Mouse (Mus musculus) cerebellum, adult 9-11 months (tissue): Measurements from ENCODE around the gene Ubl7.
A peak's percentile ranks its signal among the peaks of the same experiment; 100 is the strongest.

Source experiments
- DNase-seq: peaks from one replicate; pipeline ENCODE4 v3.0.0; 2022

Ubl7 gene

GRCm38 (mm10) chr9:57948333-57948931 is 37.7 kb downstream of the Ubl7 start:
- peak; percentile 60 for DNase-seq

- DNase-seq: peak; percentile 57
Observed at GRCm38 (mm10) chr9:57949102-57949704, 38.4 kb downstream of the Ubl7 start.

GRCm38 (mm10) chr9:57949879-57950278 is 39.1 kb downstream of the Ubl7 start:
- no peak for DNase-seq

GRCm38 (mm10) chr9:57950519-57950918 is 39.7 kb downstream of the Ubl7 start:
- DNase-seq: peak; percentile 60

- DNase-seq: no peak
Observed at GRCm38 (mm10) chr9:57951993-57952392, 41.2 kb downstream of the Ubl7 start.

- no peak for DNase-seq
Observed at GRCm38 (mm10) chr9:57954962-57955744, 44.4 kb downstream of the Ubl7 start.

GRCm38 (mm10) chr9:57955764-57956163 is 45.0 kb downstream of the Ubl7 start:
- no peak for DNase-seq

GRCm38 (mm10) chr9:57956196-57956837 is 45.5 kb downstream of the Ubl7 start:
- no peak for DNase-seq

- DNase-seq: no peak
Observed at GRCm38 (mm10) chr9:57956838-57957236, 46.1 kb downstream of the Ubl7 start.

- no peak for DNase-seq
Observed at GRCm38 (mm10) chr9:57958615-57959014, 47.8 kb downstream of the Ubl7 start.

- DNase-seq: no peak
Observed at GRCm38 (mm10) chr9:57959399-57959798, 48.6 kb downstream of the Ubl7 start.

- peak; percentile 36 for DNase-seq
Observed at GRCm38 (mm10) chr9:57959886-57960866, 49.4 kb downstream of the Ubl7 start.

- DNase-seq: peak; percentile 16
Observed at GRCm38 (mm10) chr9:57961226-57961625, 50.4 kb downstream of the Ubl7 start.

- peak; percentile 23 for DNase-seq
Observed at GRCm38 (mm10) chr9:57961863-57962778, 51.3 kb downstream of the Ubl7 start.

GRCm38 (mm10) chr9:57963249-57963997 is 52.6 kb downstream of the Ubl7 start:
- no peak for DNase-seq

GRCm38 (mm10) chr9:57963998-57964395 is 53.2 kb downstream of the Ubl7 start:
- no peak for DNase-seq

- no peak for DNase-seq
Observed at GRCm38 (mm10) chr9:57964528-57965250, 53.9 kb downstream of the Ubl7 start.

GRCm38 (mm10) chr9:57965281-57966185 is 54.8 kb downstream of the Ubl7 start:
- no peak for DNase-seq
